Mouse (Mus musculus) G1E (cell line): ENCODE measurements around the gene Adgrf5.

Experiments used
- CTCF ChIP-seq: IDR thresholded peaks from 2 replicates; pipeline ENCODE4 v1.5.1; 2012; ENCODE audit warnings: low read depth, low read length, inconsistent platforms, mixed read lengths
- GATA1 ChIP-seq: IDR thresholded peaks from 2 replicates; pipeline ENCODE4 v1.6.1; 2012; ENCODE audit warnings: borderline replicate concordance, low read length, inconsistent platforms, mixed read lengths
- GATA2 ChIP-seq: IDR thresholded peaks from 2 replicates; pipeline ENCODE4 v1.6.1; 2012; ENCODE audit warnings: low read depth, low read length, inconsistent platforms, borderline replicate concordance
- POLR2AphosphoS5 ChIP-seq: IDR thresholded peaks from 2 replicates; pipeline ENCODE4 v1.6.1; 2012; ENCODE audit warnings: low read depth, low read length, inconsistent platforms; ENCODE audit not compliant: insufficient replicate concordance
- TAL1 ChIP-seq: conservative IDR thresholded peaks from 2 replicates; pipeline ENCODE4 v1.6.1; 2012; ENCODE audit warnings: low read depth, low read length, inconsistent platforms, mixed read lengths

- no peak for TF ChIP-seq TAL1
- no peak for TF ChIP-seq CTCF
- no peak for TF ChIP-seq GATA1
- TF ChIP-seq POLR2AphosphoS5 = no peak
- TF ChIP-seq GATA2 = no peak
Measured at GRCm38 (mm10) chr17:43451216-43451615, 91.0 kb downstream of the Adgrf5 start.
